Mouse (Mus musculus) heart, embryonic 16.5 days (tissue): ENCODE measurements at regions not wholly inside any gene's neighbourhood (a gene's known extent, or its start where the extent isn't known, plus 50 kb on each side); places are given as distances from the start of the nearest gene placed in this dataset.

ENCODE experiments used
- ATAC-seq: fragments of 200-750 bp; cut with Nextera tagmentation; replicated peaks from 2 replicates; pipeline ENCODE4 v1.8.0; 2017; ENCODE audit warnings: moderate number of reproducible peaks; ENCODE audit not compliant: insufficient read depth, low FRiP score; ENCODE audit errors: extremely low read depth
- H3K27ac ChIP-seq: fragments of 300-500 bp; sonication (generic); 2 replicates; pipeline ENCODE4 v1.5.1; 2014; ENCODE audit warnings: mild to moderate bottlenecking, low read length, control low read depth, moderate library complexity
- H3K27me3 ChIP-seq: fragments of 300-500 bp; sonication (generic); 2 replicates; pipeline ENCODE4 v1.6.1; 2014; ENCODE audit warnings: low read length, mixed read lengths; ENCODE audit not compliant: control insufficient read depth, insufficient read depth
- H3K36me3 ChIP-seq: fragments of 300-500 bp; sonication (generic); 2 replicates; pipeline ENCODE4 v1.6.1; 2014; ENCODE audit not compliant: control insufficient read depth, insufficient read depth
- H3K4me1 ChIP-seq: fragments of 300-500 bp; sonication (generic); 2 replicates; pipeline ENCODE4 v1.6.1; 2014; ENCODE audit warnings: low read length, mixed read lengths; ENCODE audit not compliant: control insufficient read depth, insufficient read depth
- H3K4me2 ChIP-seq: fragments of 300-500 bp; sonication (generic); 2 replicates; pipeline ENCODE4 v1.6.1; 2014; ENCODE audit warnings: low read depth, mild to moderate bottlenecking, control low read depth, low read length
- H3K4me3 ChIP-seq: fragments of 300-500 bp; sonication (generic); 2 replicates; pipeline ENCODE4 v1.5.1; 2014; ENCODE audit warnings: mild to moderate bottlenecking, control low read depth, low read length
- H3K9ac ChIP-seq: fragments of 300-500 bp; sonication (generic); 2 replicates; pipeline ENCODE4 v1.6.1; 2014; ENCODE audit warnings: low read length, control low read depth
- H3K9me3 ChIP-seq: fragments of 300-500 bp; sonication (generic); replicated peaks from 2 replicates; pipeline ENCODE4 v1.6.1; 2016; ENCODE audit warnings: low read length; ENCODE audit not compliant: control insufficient read depth
- WGBS: fragments of 180-500 bp; shearing (Covaris S2); extraction: QIAGEN DNeasy Blood & Tissue Kit; methylation state at CpG from one replicate; pipeline ENCODE4 v1.1.7; 2014; 5-methylcytosine and 5-hydroxymethylcytosine counted together

- H3K4me2 ChIP-seq = no peak overlapping the region
- H3K9ac ChIP-seq = no peak overlapping the region
- H3K36me3 ChIP-seq = no peaks in the 10 kb centered on the region
- no peaks in the 10 kb centered on the region for H3K9me3 ChIP-seq
- 67% methylated on average over 4 of the region's 4 CpGs for WGBS
- H3K4me1 ChIP-seq = no peaks in the 10 kb centered on the region
- H3K27ac ChIP-seq = no peak overlapping the region
- no peaks in the 10 kb centered on the region for H3K27me3 ChIP-seq
- H3K4me3 ChIP-seq = no peak overlapping the region
- ATAC-seq = no peak
Observed at GRCm38 (mm10) chr4:64958843-64959242, 165.1 kb upstream of the Pappa start.

GRCm38 (mm10) chr4:64961796-64962195 lies 162.2 kb upstream of the Pappa start:
- no peak overlapping the region for H3K27ac ChIP-seq
- WGBS = 57% methylated on average over 4 of the region's 4 CpGs
- H3K4me3 ChIP-seq = no peak overlapping the region
- H3K9ac ChIP-seq = no peak overlapping the region
- no peak overlapping the region for H3K4me2 ChIP-seq
- H3K36me3 ChIP-seq = no peaks in the 10 kb centered on the region
- no peaks in the 10 kb centered on the region for H3K27me3 ChIP-seq
- H3K4me1 ChIP-seq = no peaks in the 10 kb centered on the region
- no peak for ATAC-seq
- H3K9me3 ChIP-seq = no peaks in the 10 kb centered on the region
